Mouse (Mus musculus) neural tube, embryonic 11.5 days (tissue): Measurements from ENCODE around the gene Serpinb1a. TPM values are rescaled to one million over a fixed set of nuclear protein-coding genes. Genes with fewer than 3 reads are reported as not detected.
"Not testable (repeated sequence)": the region's sequence is repeated elsewhere in the genome, so short reads cannot be mapped to it uniquely, and the experiment has no call there.

Source experiments
- ATAC-seq: fragments of 200-750 bp; cut with Nextera tagmentation; 2 replicates; pipeline ENCODE4 v1.8.0; 2017; ENCODE audit warnings: moderate number of reproducible peaks, mild to moderate bottlenecking, moderate TSS enrichment, moderate library complexity; ENCODE audit not compliant: insufficient read depth, low FRiP score, low TSS enrichment
- DNase-seq: peaks from one replicate; pipeline ENCODE4 v3.0.0-alpha.2; 2015; ENCODE audit warnings: low spot score
- H3K27ac ChIP-seq: fragments of 300-500 bp; sonication (generic); 2 replicates; pipeline ENCODE4 v1.5.1; 2014; ENCODE audit warnings: low read depth, mild to moderate bottlenecking, low read length
- H3K27me3 ChIP-seq: fragments of 300-500 bp; sonication (generic); 2 replicates; pipeline ENCODE4 v1.6.1; 2014; ENCODE audit warnings: mild to moderate bottlenecking, low read length, mixed read lengths; ENCODE audit not compliant: control insufficient read depth, insufficient read depth
- H3K36me3 ChIP-seq: fragments of 300-500 bp; sonication (generic); 2 replicates; pipeline ENCODE4 v1.6.1; 2014; ENCODE audit warnings: mild to moderate bottlenecking, low read length, moderate library complexity, mixed read lengths; ENCODE audit not compliant: control insufficient read depth, insufficient read depth
- H3K4me1 ChIP-seq: fragments of 300-500 bp; sonication (generic); 2 replicates; pipeline ENCODE4 v1.6.1; 2014; ENCODE audit warnings: low read length, mixed read lengths; ENCODE audit not compliant: control insufficient read depth, insufficient read depth
- H3K4me2 ChIP-seq: fragments of 300-500 bp; sonication (generic); 2 replicates; pipeline ENCODE4 v1.6.1; 2014; ENCODE audit warnings: low read depth, mild to moderate bottlenecking, moderate library complexity
- H3K4me3 ChIP-seq: fragments of 300-500 bp; sonication (generic); 2 replicates; pipeline ENCODE4 v1.5.1; 2014; ENCODE audit warnings: low read depth, low read length
- H3K9ac ChIP-seq: fragments of 300-500 bp; sonication (generic); 2 replicates; pipeline ENCODE4 v1.6.1; 2014; ENCODE audit warnings: mild to moderate bottlenecking, low read length
- H3K9me3 ChIP-seq: fragments of 300-500 bp; sonication (generic); 2 replicates; pipeline ENCODE4 v1.6.1; 2016; ENCODE audit warnings: low read length; ENCODE audit not compliant: control insufficient read depth
- WGBS: fragments of 180-500 bp; shearing (Covaris S2); extraction: QIAGEN DNeasy Blood & Tissue Kit; methylation state at CpG from one replicate; pipeline ENCODE4 v1.1.7; 2014; 5-methylcytosine and 5-hydroxymethylcytosine counted together
- polyA plus RNA-seq: library from polyadenylated mRNA; unstranded; fragments of >200 nt; fragmentation: Nextera tagmentation; extraction: Ambion mirVana; gene quantifications from 2 replicates; pipeline ENCODE4 v1.2.1, GENCODE M21; 2014

The Serpinb1a gene
- polyA plus RNA-seq, 1 experiment from 2014 or later: 0.69 TPM

DNA sequence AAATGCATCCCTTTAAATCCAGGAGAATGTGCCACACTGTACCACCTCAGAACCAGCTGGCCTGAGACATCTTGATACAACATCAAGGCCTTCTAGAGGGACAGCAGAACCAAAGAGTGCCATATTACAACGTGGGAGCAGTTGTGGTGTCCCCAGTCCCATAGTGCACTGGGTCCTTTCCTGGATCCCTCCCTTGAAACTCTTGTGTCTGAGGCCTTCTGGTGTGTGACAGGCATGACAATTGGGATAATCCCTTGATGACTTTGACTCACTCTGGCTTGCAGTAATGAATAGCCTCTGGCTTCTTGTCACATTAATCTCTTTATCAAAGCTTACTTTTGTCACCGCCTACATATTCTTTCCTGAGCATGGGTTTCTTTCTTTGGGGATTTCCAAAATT, 16.0 kb upstream of the Serpinb1a start:
- no peak overlapping the region for H3K9ac ChIP-seq
- no peak for DNase-seq
- no peak overlapping the region for H3K27ac ChIP-seq
- H3K36me3 ChIP-seq: no peaks in the 10 kb centered on the region
- ATAC-seq: no peak
- H3K4me1 ChIP-seq: no peaks in the 10 kb centered on the region
- no peaks in the 10 kb centered on the region for H3K27me3 ChIP-seq
- WGBS: 73% methylated on average over 2 of the region's 2 CpGs
- no peak overlapping the region for H3K4me3 ChIP-seq
- no peaks in the 10 kb centered on the region for H3K9me3 ChIP-seq
- no peak overlapping the region for H3K4me2 ChIP-seq

DNA sequence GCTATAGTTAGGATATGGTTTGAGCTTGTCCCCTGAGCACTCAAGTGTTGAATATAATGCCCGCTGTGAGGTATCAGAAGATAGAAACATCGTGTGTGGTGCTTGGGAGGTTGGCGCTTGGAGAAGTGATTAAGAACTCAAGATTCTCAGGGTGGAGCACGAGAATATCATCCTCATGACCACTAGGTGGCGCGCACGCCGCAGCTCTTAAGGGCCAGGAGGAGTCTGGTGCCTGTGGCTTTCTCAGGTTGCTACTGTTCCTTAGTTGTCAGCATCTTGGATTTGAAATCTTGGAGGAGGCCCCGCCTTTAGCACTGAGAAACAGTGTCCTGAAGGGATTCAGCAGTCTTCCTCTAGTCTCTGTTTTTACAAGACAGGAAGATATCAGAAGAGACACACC, 15.5 kb upstream of the Serpinb1a start:
- Histone ChIP-seq H3K4me2 (no peak overlapping the region), H3K27me3 (no peaks in the 10 kb centered on the region), H3K9ac (no peak overlapping the region), H3K4me1 (no peaks in the 10 kb centered on the region), H3K27ac (no peak overlapping the region), H3K9me3 (no peaks in the 10 kb centered on the region), H3K4me3 (no peak overlapping the region), H3K36me3 (no peaks in the 10 kb centered on the region)
- DNase-seq (peak; percentile 70), ATAC-seq (no peak; the same call in 1 of the 2 replicates)
- WGBS: 10% methylated on average over 9 of the region's 9 CpGs

DNA sequence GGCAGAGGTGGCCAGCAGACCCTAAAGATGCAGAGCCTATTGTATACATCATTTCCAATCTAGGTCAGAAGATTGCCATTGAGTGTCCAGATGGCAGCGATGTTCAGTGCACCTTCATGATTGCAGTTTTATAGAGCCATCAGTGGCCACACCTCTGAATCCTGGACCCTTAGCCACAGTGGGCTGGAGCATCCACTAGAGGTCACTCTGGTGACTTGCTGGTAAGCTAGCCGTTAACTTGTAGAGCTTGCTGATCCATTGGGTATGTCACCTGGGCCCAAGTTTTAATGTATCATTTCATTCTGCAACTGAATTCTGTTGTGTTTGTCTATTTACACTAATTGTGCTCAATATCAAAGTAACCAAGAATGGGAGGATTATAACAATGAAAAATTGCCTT, 14.6 kb upstream of the Serpinb1a start:
- H3K4me3 ChIP-seq: no peak overlapping the region
- H3K4me2 ChIP-seq: no peak overlapping the region
- no peak overlapping the region for H3K27ac ChIP-seq
- no peak overlapping the region for H3K9ac ChIP-seq
- no peaks in the 10 kb centered on the region for H3K4me1 ChIP-seq
- no peaks in the 10 kb centered on the region for H3K36me3 ChIP-seq
- 70% methylated on average over 2 of the region's 2 CpGs for WGBS
- no peaks in the 10 kb centered on the region for H3K9me3 ChIP-seq
- H3K27me3 ChIP-seq: no peaks in the 10 kb centered on the region
- ATAC-seq: no peak
- no peak for DNase-seq

DNA sequence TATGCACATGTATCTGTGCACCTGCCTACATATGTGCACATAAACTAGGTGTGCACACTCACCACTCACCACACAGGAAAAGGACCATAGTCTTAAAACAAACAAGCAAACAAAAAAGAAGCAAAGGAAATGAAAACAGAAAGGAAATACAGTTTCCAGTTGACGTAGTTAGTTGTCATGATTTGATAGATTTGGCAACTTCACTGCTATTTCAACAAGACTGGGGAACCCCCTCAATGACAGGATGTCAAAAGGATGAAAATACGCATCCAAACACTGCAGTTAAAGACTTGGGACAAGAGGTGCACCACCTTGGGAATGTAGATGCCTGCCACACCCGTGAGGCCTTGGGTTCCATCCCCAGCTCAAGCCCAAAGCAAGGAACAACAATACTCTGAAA, 13.5 kb upstream of the Serpinb1a start:
- not testable (repeated sequence) for H3K9me3 ChIP-seq, H3K9ac ChIP-seq, H3K27ac ChIP-seq, H3K27me3 ChIP-seq, H3K4me1 ChIP-seq, H3K4me3 ChIP-seq, H3K4me2 ChIP-seq, DNase-seq, ATAC-seq, H3K36me3 ChIP-seq
- 100% methylated on average over 3 of the region's 3 CpGs for WGBS

DNA sequence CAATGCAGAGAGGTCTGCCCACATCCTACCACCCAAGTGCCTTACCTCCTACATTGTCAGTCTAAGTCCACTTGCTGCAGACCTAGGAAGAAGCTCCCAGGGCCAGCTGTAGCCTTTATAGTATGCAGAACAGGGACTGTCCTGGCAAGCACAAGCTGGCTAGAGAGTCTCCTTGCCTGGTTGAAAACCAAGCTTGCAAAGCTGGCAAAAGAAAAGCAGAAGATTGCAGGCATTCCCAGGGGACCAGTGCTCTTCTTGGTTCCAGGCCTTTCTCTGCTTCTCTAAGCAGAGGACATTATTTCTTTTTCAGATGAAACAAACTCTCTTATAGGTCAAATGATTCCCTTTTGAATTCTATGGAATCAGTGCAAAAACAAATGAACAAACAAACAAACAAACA, 12.5 kb upstream of the Serpinb1a start:
- no peak overlapping the region for H3K27ac ChIP-seq
- no peaks in the 10 kb centered on the region for H3K9me3 ChIP-seq
- no peak for ATAC-seq
- DNase-seq: no peak
- H3K4me2 ChIP-seq: no peak overlapping the region
- H3K9ac ChIP-seq: no peak overlapping the region
- H3K27me3 ChIP-seq: no peaks in the 10 kb centered on the region
- no peaks in the 10 kb centered on the region for H3K36me3 ChIP-seq
- H3K4me3 ChIP-seq: no peak overlapping the region
- no peaks in the 10 kb centered on the region for H3K4me1 ChIP-seq

DNA sequence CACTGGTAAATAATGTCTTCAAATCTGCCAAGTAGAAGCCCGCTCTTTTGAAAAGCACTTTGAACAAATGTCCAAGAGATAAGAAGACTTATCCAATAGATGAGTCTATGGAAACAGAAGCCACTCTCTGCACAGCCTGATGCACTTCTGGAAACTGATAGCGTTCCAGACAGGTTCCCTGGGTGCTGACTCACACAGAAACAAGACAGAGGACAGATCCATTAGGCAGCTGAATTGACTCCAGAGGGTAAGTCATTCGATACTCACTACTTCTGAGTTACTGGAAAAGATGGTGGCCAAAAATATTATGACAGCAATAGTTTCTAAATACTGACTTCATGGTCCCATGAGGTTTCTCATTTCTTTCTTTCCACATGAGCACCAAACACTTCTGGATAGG, 9.8 kb upstream of the Serpinb1a start:
- Histone ChIP-seq H3K27me3 (no peaks in the 10 kb centered on the region), H3K4me3 (no peak overlapping the region), H3K4me2 (no peak overlapping the region), H3K9ac (no peak overlapping the region), H3K27ac (no peak overlapping the region), H3K4me1 (no peaks in the 10 kb centered on the region), H3K36me3 (no peaks in the 10 kb centered on the region), H3K9me3 (no peaks in the 10 kb centered on the region)
- 84% methylated on average over 3 of the region's 3 CpGs for WGBS
- DNase-seq (no peak), ATAC-seq (no peak)

DNA sequence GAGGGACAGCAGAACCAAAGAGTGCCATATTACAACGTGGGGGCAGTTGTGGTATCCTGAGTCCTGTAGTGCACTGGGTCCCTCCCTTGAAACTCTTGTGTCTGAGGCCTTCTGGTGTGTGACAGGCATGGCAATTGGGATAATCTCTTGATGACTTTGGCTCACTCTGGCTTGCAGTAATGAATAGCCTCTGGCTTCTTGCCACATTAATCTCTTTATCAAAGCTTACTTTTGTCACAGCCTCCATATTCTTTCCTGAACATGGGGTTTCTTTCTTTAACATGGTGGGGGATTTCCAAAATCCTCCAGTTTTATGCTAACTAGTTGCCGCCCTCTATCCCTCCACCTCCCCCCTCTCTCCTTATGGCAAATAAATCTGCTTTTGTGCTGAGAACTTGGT, 2.1 kb upstream of the Serpinb1a start:
- H3K4me1 ChIP-seq: no peaks in the 10 kb centered on the region
- H3K4me3 ChIP-seq: no peak overlapping the region
- H3K27ac ChIP-seq: no peak overlapping the region
- no peak overlapping the region for H3K4me2 ChIP-seq
- H3K27me3 ChIP-seq: no peaks in the 10 kb centered on the region
- H3K9me3 ChIP-seq: no peaks in the 10 kb centered on the region
- no peak overlapping the region for H3K9ac ChIP-seq
- DNase-seq (no peak), ATAC-seq (no peak)
- H3K36me3 ChIP-seq: no peaks in the 10 kb centered on the region
- WGBS: 71% methylated on average over 2 of the region's 2 CpGs

DNA sequence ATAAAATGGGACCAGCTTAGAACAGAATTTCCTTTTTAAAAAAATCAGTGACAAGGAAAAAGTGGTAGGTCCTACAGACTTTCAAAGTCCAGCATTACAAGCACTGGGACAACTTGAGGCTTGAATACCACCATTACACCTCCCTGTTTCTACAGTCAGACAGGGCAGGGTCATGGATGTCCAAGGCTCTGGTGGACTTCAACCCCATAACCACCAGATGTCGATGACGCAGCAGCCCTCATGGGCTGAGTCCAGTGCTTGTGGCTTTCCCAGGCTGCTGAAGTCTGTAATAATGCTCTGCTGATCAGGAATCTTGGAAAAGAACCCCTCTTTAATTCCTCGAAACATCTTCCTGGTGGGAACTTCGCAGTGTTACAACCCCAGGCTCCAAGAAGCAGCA, 1.6 kb upstream of the Serpinb1a start:
- Histone ChIP-seq H3K4me1 (no peaks in the 10 kb centered on the region), H3K27ac (no peak overlapping the region), H3K4me2 (no peak overlapping the region), H3K27me3 (no peaks in the 10 kb centered on the region), H3K36me3 (no peaks in the 10 kb centered on the region), H3K9ac (no peak overlapping the region), H3K4me3 (no peak overlapping the region), H3K9me3 (no peaks in the 10 kb centered on the region)
- ATAC-seq: no peak
- 96% methylated on average over 4 of the region's 4 CpGs for WGBS
- DNase-seq: no peak

DNA sequence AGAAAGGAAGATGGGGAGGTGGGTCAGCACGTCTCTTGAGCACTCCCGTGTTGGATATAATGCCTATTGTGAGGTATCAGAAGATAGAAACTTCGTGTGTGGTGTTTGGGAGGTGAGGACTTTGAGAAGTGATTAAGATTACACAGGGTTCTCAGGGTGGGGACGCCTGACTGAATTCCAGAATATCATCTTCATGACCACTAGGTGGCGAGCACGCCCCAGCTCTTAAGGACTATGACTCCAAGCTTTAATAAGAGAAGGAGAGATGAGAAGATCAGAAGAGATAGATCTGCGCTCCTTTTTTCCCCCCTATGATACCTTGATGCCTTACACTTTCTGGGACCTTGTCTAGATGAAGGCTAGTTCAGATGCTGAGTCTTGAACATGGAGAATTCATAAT, 982 bp upstream of the Serpinb1a start:
- 13% methylated on average over 7 of the region's 7 CpGs for WGBS
- H3K9me3 ChIP-seq: no peaks in the 10 kb centered on the region
- DNase-seq: peak; percentile 55
- H3K4me1 ChIP-seq: no peaks in the 10 kb centered on the region
- H3K9ac ChIP-seq: no peak overlapping the region
- peak; percentile 75; the same call in 1 of the 2 replicates for ATAC-seq
- no peak overlapping the region for H3K27ac ChIP-seq
- H3K36me3 ChIP-seq: no peaks in the 10 kb centered on the region
- no peak overlapping the region for H3K4me2 ChIP-seq
- no peaks in the 10 kb centered on the region for H3K27me3 ChIP-seq
- no peak overlapping the region for H3K4me3 ChIP-seq
